Mouse (Mus musculus): ENCODE data around the gene Pum2. TPM values are rescaled to one million over a fixed set of nuclear protein-coding genes. Genes with fewer than 3 reads are reported as not detected.
A peak's percentile ranks its signal among the peaks of the same experiment; 100 is the strongest.

Pum2 gene
- polyA plus RNA-seq, 2 experiments: 57.5 to 64.3 TPM

- Histone ChIP-seq H3K9me3 (ENCODE audit: control insufficient read depth, low read length) (no peaks in the 10 kb centered on the region), H3K36me3 (ENCODE audit: control insufficient read depth, insufficient read depth, low read length) (peaks cover 9% of the 10 kb centered on the region), H3K9ac (ENCODE audit: low read depth, low read length, severe bottlenecking) (no peak overlapping the region), H3K27ac (replicated peaks; ENCODE audit: low read depth, low read length) (no peak overlapping the region), H3K4me1 (ENCODE audit: control insufficient read depth, insufficient read depth, low read length) (peaks cover 77% of the 10 kb centered on the region), H3K4me3 (replicated peaks; ENCODE audit: low read length) (no peak overlapping the region), H3K4me2 (replicated peaks; ENCODE audit: low read depth, low read length, severe bottlenecking) (no peak overlapping the region), H3K27me3 (ENCODE audit: control insufficient read depth, insufficient read depth, low read length) (no peaks in the 10 kb centered on the region)
- TF ChIP-seq POLR2A (IDR thresholded peaks at IDR 0.05; ENCODE audit: borderline replicate concordance, extremely low read depth, insufficient read depth, insufficient read length): no peak
- 80% methylated on average over 3 of the region's 3 CpGs for WGBS
- no peak for ATAC-seq (ENCODE audit: low FRiP score, low read depth)
- DNase-seq (ENCODE audit: low spot score): no peak
These were observed 102.8 kb downstream of the Pum2 start for GRCm38 (mm10) chr12:8776741-8777140.

GRCm38 (mm10) chr12:8778106-8778505 is 104.2 kb downstream of the Pum2 start:
- H3K27ac ChIP-seq (replicated peaks; ENCODE audit: low read depth, low read length): no peak overlapping the region
- H3K9me3 ChIP-seq (ENCODE audit: control insufficient read depth, low read length): no peaks in the 10 kb centered on the region
- H3K27me3 ChIP-seq (ENCODE audit: control insufficient read depth, insufficient read depth, low read length): no peaks in the 10 kb centered on the region
- WGBS: 81% methylated on average over 7 of the region's 7 CpGs
- H3K9ac ChIP-seq (ENCODE audit: low read depth, low read length, severe bottlenecking): no peak overlapping the region
- H3K36me3 ChIP-seq (ENCODE audit: control insufficient read depth, insufficient read depth, low read length): peaks cover 9% of the 10 kb centered on the region
- H3K4me1 ChIP-seq (ENCODE audit: control insufficient read depth, insufficient read depth, low read length): peaks cover 88% of the 10 kb centered on the region
- H3K4me2 ChIP-seq (replicated peaks; ENCODE audit: low read depth, low read length, severe bottlenecking): no peak overlapping the region
- TF ChIP-seq POLR2A (IDR thresholded peaks at IDR 0.05; ENCODE audit: borderline replicate concordance, extremely low read depth, insufficient read depth, insufficient read length): no peak
- ATAC-seq (ENCODE audit: low FRiP score, low read depth) (no peak), DNase-seq (ENCODE audit: low spot score) (no peak)
- H3K4me3 ChIP-seq (replicated peaks; ENCODE audit: low read length): no peak overlapping the region

GRCm38 (mm10) chr12:8779851-8780250 is 105.9 kb downstream of the Pum2 start:
- 67% methylated on average over 4 of the region's 4 CpGs for WGBS
- ATAC-seq (ENCODE audit: low FRiP score, low read depth) (no peak), DNase-seq (ENCODE audit: low spot score) (no peak)
- TF ChIP-seq POLR2A (IDR thresholded peaks at IDR 0.05; ENCODE audit: borderline replicate concordance, extremely low read depth, insufficient read depth, insufficient read length): no peak
- no peaks in the 10 kb centered on the region for H3K9me3 ChIP-seq (ENCODE audit: control insufficient read depth, low read length)
- no peaks in the 10 kb centered on the region for H3K27me3 ChIP-seq (ENCODE audit: control insufficient read depth, insufficient read depth, low read length)
- H3K27ac ChIP-seq (replicated peaks; ENCODE audit: low read depth, low read length): no peak overlapping the region
- peaks cover 81% of the 10 kb centered on the region for H3K4me1 ChIP-seq (ENCODE audit: control insufficient read depth, insufficient read depth, low read length)
- H3K36me3 ChIP-seq (ENCODE audit: control insufficient read depth, insufficient read depth, low read length): peaks cover 12% of the 10 kb centered on the region
- H3K4me2 ChIP-seq (replicated peaks; ENCODE audit: low read depth, low read length, severe bottlenecking): no peak overlapping the region
- no peak overlapping the region for H3K4me3 ChIP-seq (replicated peaks; ENCODE audit: low read length)
- H3K9ac ChIP-seq (ENCODE audit: low read depth, low read length, severe bottlenecking): no peak overlapping the region

GRCm38 (mm10) chr12:8781121-8781520 is 107.2 kb downstream of the Pum2 start:
- TF ChIP-seq POLR2A (IDR thresholded peaks at IDR 0.05; ENCODE audit: borderline replicate concordance, extremely low read depth, insufficient read depth, insufficient read length): no peak
- H3K36me3 ChIP-seq (ENCODE audit: control insufficient read depth, insufficient read depth, low read length): peaks cover 14% of the 10 kb centered on the region
- H3K4me3 ChIP-seq (replicated peaks; ENCODE audit: low read length): no peak overlapping the region
- H3K27me3 ChIP-seq (ENCODE audit: control insufficient read depth, insufficient read depth, low read length): no peaks in the 10 kb centered on the region
- no peak overlapping the region for H3K4me2 ChIP-seq (replicated peaks; ENCODE audit: low read depth, low read length, severe bottlenecking)
- WGBS: 57% methylated on average over 7 of the region's 7 CpGs
- no peak overlapping the region for H3K9ac ChIP-seq (ENCODE audit: low read depth, low read length, severe bottlenecking)
- peaks cover 77% of the 10 kb centered on the region for H3K4me1 ChIP-seq (ENCODE audit: control insufficient read depth, insufficient read depth, low read length)
- ATAC-seq (ENCODE audit: low FRiP score, low read depth): no peak
- H3K9me3 ChIP-seq (ENCODE audit: control insufficient read depth, low read length): no peaks in the 10 kb centered on the region
- no peak overlapping the region for H3K27ac ChIP-seq (replicated peaks; ENCODE audit: low read depth, low read length)
- peak; percentile 26 for DNase-seq (ENCODE audit: low spot score)

- Histone ChIP-seq H3K27ac (replicated peaks; ENCODE audit: low read depth, low read length) (no peak overlapping the region), H3K4me1 (ENCODE audit: control insufficient read depth, insufficient read depth, low read length) (peaks cover 73% of the 10 kb centered on the region), H3K9ac (ENCODE audit: low read depth, low read length, severe bottlenecking) (no peak overlapping the region), H3K27me3 (ENCODE audit: control insufficient read depth, insufficient read depth, low read length) (no peaks in the 10 kb centered on the region), H3K4me2 (replicated peaks; ENCODE audit: low read depth, low read length, severe bottlenecking) (no peak overlapping the region), H3K4me3 (replicated peaks; ENCODE audit: low read length) (no peak overlapping the region), H3K9me3 (ENCODE audit: control insufficient read depth, low read length) (no peaks in the 10 kb centered on the region), H3K36me3 (ENCODE audit: control insufficient read depth, insufficient read depth, low read length) (peaks cover 14% of the 10 kb centered on the region)
- ATAC-seq (ENCODE audit: low FRiP score, low read depth) (no peak), DNase-seq (ENCODE audit: low spot score) (peak; percentile 34)
- WGBS: 61% methylated on average over 9 of the region's 9 CpGs
- TF ChIP-seq POLR2A (IDR thresholded peaks at IDR 0.05; ENCODE audit: borderline replicate concordance, extremely low read depth, insufficient read depth, insufficient read length): no peak
These were observed 107.9 kb downstream of the Pum2 start for GRCm38 (mm10) chr12:8781681-8782378.

Data from limb, embryonic 14.5 days (tissue).